Mouse (Mus musculus): ENCODE results near the gene Prokr2.

- TF ChIP-seq FLI1 (IDR thresholded peaks at IDR 0.05; ENCODE audit: low read length) (no peak), GATA1 (IDR thresholded peaks at IDR 0.05; ENCODE audit: borderline replicate concordance, low read length) (no peak)
Measured at GRCm38 (mm10) chr2:132418414-132418813, 33.2 kb upstream of the Prokr2 start.

Data from megakaryocyte, embryonic 14.5 days (primary cell).